Mouse (Mus musculus): ENCODE data around the gene Slc41a2.
"Not testable (repeated sequence)": the region's sequence is repeated elsewhere in the genome, so short reads cannot be mapped to it uniquely, and the experiment has no call there.

Gene Slc41a2

GRCm38 (mm10) chr10:83337159-83337951 is at the start of gene Slc41a2:
Gene Slc41a2 (minus strand): TSS chr10:83337882.
- peak; percentile 84 for DNase-seq

GRCm38 (mm10) chr10:83385330-83385910 is 47.7 kb upstream of the Slc41a2 start:
- no peak for DNase-seq

- no peak for DNase-seq
Observed at GRCm38 (mm10) chr10:83384456-83385215, 47.0 kb upstream of the Slc41a2 start.

GRCm38 (mm10) chr10:83383863-83384262 is 46.2 kb upstream of the Slc41a2 start:
- no peak for DNase-seq

- no peak for DNase-seq
Observed at GRCm38 (mm10) chr10:83382988-83383387, 45.3 kb upstream of the Slc41a2 start.

- no peak for DNase-seq
Observed at GRCm38 (mm10) chr10:83382528-83382927, 44.8 kb upstream of the Slc41a2 start.

GRCm38 (mm10) chr10:83380501-83380900 is 42.8 kb upstream of the Slc41a2 start:
- no peak for DNase-seq

GRCm38 (mm10) chr10:83378083-83378833 is 40.6 kb upstream of the Slc41a2 start:
- no peak for DNase-seq

- DNase-seq, result no peak
Observed at GRCm38 (mm10) chr10:83376911-83377682, 39.4 kb upstream of the Slc41a2 start.

GRCm38 (mm10) chr10:83375458-83375857 is 37.8 kb upstream of the Slc41a2 start:
- DNase-seq, result not testable (repeated sequence)

GRCm38 (mm10) chr10:83374045-83374656 is 36.5 kb upstream of the Slc41a2 start:
- DNase-seq, result no peak

- no peak for DNase-seq
Observed at GRCm38 (mm10) chr10:83368918-83369317, 31.2 kb upstream of the Slc41a2 start.

- no peak for DNase-seq
Observed at GRCm38 (mm10) chr10:83363451-83363850, 25.8 kb upstream of the Slc41a2 start.

- peak; percentile 28 for DNase-seq
Observed at GRCm38 (mm10) chr10:83361643-83362382, 24.1 kb upstream of the Slc41a2 start.

GRCm38 (mm10) chr10:83360356-83360755 is 22.7 kb upstream of the Slc41a2 start:
- DNase-seq, result no peak

GRCm38 (mm10) chr10:83359956-83360355 is 22.3 kb upstream of the Slc41a2 start, which contains the start of gene D10Wsu102e:
Gene D10Wsu102e (plus strand): TSS chr10:83360221.
- DNase-seq, result peak; percentile 96

GRCm38 (mm10) chr10:83359451-83359850 is 21.8 kb upstream of the Slc41a2 start:
- DNase-seq, result no peak

- DNase-seq, result no peak
Observed at GRCm38 (mm10) chr10:83356416-83356815, 18.7 kb upstream of the Slc41a2 start.

GRCm38 (mm10) chr10:83354333-83354719 is 16.6 kb upstream of the Slc41a2 start:
- DNase-seq, result peak; percentile 29

- DNase-seq, result no peak
Observed at GRCm38 (mm10) chr10:83353680-83354332, 16.1 kb upstream of the Slc41a2 start.

Data from cerebellum, adult 8-10 months (tissue).